Mouse (Mus musculus) C2C12 (cell line): ENCODE data around the gene Mphosph9. TPM values are rescaled to one million over a fixed set of nuclear protein-coding genes. Genes with fewer than 3 reads are reported as not detected.

ENCODE experiments used
- H3K27me3 ChIP-seq: one replicate; pipeline ENCODE4 v1.6.1; 2011; ENCODE audit not compliant: control insufficient read depth, insufficient read depth, insufficient read length
- H3K36me3 ChIP-seq: one replicate; pipeline ENCODE4 v1.6.1; 2011; ENCODE audit not compliant: control insufficient read depth, insufficient read depth
- H3K4me3 ChIP-seq: one replicate; pipeline ENCODE4 v1.5.1; 2011; ENCODE audit warnings: mild to moderate bottlenecking, control low read depth; ENCODE audit not compliant: poor library complexity, insufficient read depth, severe bottlenecking
- H3K79me2 ChIP-seq: one replicate; pipeline ENCODE4 v1.6.1; 2011; ENCODE audit not compliant: control insufficient read depth, insufficient read depth
- H3K79me3 ChIP-seq: one replicate; pipeline ENCODE4 v1.6.1; 2011; ENCODE audit warnings: low read depth, control low read depth
- H3ac ChIP-seq: one replicate; pipeline ENCODE3; 2011; ENCODE audit warnings: low read depth; ENCODE audit not compliant: control insufficient read depth, insufficient read length
- CEBPB ChIP-seq: IDR thresholded peaks from one replicate; pipeline ENCODE4 v1.6.1; 2011; ENCODE audit warnings: low read depth, mild to moderate bottlenecking, control low read depth, moderate library complexity
- CTCF ChIP-seq: IDR thresholded peaks from one replicate; pipeline ENCODE4 v1.5.1; 2011; ENCODE audit not compliant: control insufficient read depth, insufficient read depth, insufficient read length
- FOSL1 ChIP-seq: IDR thresholded peaks from one replicate; pipeline ENCODE4 v1.8.0; 2011; ENCODE audit warnings: mild to moderate bottlenecking, low read length; ENCODE audit not compliant: poor library complexity, insufficient read depth, severe bottlenecking
- MAX ChIP-seq: IDR thresholded peaks from one replicate; pipeline ENCODE4 v1.6.1; 2011; ENCODE audit warnings: mild to moderate bottlenecking, control low read depth
- MYOD1 ChIP-seq: IDR thresholded peaks from one replicate; pipeline ENCODE4 v1.6.1; 2011; ENCODE audit warnings: low read depth; ENCODE audit not compliant: control insufficient read depth, insufficient read length
- MYOG ChIP-seq: IDR thresholded peaks from one replicate; pipeline ENCODE4 v1.6.1; 2011; ENCODE audit not compliant: control insufficient read depth, insufficient read length; ENCODE audit errors: extremely low read depth
- USF1 ChIP-seq: IDR thresholded peaks from one replicate; pipeline ENCODE4 v1.6.1; 2011; ENCODE audit warnings: low read depth, mild to moderate bottlenecking, control low read depth, moderate library complexity
- polyA plus RNA-seq: library from polyadenylated mRNA; unstranded; fragments of >200 nt; fragmentation: generic; extraction: Trizol; gene quantifications from one replicate; pipeline ENCODE4 v1.2.1, GENCODE M21; 2012; ENCODE audit warnings: missing spikeins

Gene Mphosph9
- polyA plus RNA-seq, 1 experiment, result 3.1 TPM

DNA sequence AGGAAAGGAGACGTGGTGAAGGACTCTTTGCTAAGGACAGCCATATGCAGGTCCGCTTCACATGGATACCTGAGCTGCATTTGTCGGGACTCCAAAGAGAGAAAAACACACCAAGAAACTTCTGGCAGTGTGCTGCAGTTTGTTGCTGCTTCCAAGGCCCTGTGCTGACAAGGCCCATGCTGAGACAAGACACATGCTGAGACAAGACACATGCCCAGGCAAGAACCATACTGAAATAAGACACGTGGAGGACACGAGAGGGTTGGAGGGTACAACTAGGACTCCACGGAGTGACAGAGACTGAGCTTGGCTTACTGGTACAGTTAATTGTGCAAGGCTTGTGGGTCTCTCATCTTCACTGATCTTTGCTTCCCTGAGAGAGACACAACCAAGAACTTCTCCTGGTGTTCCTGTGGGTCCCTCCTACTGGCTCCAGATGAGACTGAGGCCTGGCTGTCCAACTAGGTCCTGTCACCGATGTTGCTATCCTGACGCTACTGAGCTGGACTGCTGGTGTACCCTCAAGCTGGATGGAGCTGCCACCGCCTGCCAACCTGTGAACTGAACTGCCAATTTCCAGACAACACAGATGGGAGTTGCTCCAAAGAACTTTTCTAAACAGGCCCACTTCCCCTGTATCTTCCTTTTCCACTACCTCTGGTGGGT, 84.4 kb downstream of the Mphosph9 start:
- no peaks in the 10 kb centered on the region for H3K79me2 ChIP-seq
- TF ChIP-seq MAX (no peak), FOSL1 (no peak), CEBPB (no peak), CTCF (no peak), MYOD1 (no peak), USF1 (no peak), MYOG (no peak)
- no peak overlapping the region for H3K4me3 ChIP-seq
- H3ac ChIP-seq, result no peak overlapping the region
- no peaks in the 10 kb centered on the region for H3K79me3 ChIP-seq
- H3K27me3 ChIP-seq, result no peaks in the 10 kb centered on the region
- H3K36me3 ChIP-seq, result peaks cover 4% of the 10 kb centered on the region

DNA sequence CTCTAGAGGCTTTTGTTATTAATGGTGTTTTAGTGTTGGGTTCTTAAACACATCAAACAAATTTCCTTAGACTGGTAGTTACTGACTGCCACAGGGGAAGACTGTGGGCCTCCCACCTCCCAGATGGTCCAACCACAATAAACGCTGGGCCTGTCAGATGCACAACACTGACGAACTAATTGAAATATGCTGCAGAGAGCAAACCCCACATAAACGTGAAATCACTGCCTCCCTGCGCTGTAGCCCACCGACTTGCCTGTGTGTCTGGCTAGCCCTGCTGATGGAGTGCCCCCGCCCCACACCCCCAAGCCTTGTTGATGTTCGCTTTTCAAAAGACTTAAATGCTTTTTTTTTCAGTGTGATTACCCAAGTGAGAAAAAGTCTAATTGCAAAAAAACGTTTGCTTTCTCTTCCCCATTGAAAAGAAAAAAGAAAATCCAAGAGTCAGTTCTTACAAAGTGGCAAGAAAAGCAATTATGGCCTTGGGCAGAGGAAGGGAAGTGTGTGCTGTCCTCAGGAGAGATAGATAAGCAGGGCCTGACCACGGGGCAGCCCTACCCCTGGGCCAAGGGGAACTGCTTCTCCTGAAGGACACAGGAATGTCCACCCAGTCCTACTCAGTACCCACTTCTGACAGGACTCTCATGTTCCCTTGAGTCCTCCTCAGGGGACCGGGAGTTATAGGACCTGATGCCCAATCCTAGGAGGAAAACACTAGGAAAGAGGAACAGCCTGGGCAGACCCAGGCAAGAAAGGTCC, 85.9 kb downstream of the Mphosph9 start:
- H3K4me3 ChIP-seq, result no peak overlapping the region
- H3ac ChIP-seq, result no peak overlapping the region
- no peaks in the 10 kb centered on the region for H3K79me3 ChIP-seq
- H3K27me3 ChIP-seq, result no peaks in the 10 kb centered on the region
- no peaks in the 10 kb centered on the region for H3K79me2 ChIP-seq
- TF ChIP-seq MYOG (no peak), CEBPB (no peak), MYOD1 (no peak), MAX (no peak), USF1 (no peak), CTCF (no peak), FOSL1 (no peak)
- peaks cover 4% of the 10 kb centered on the region for H3K36me3 ChIP-seq

GRCm38 (mm10) chr5:124240841-124241685, 86.7 kb downstream of the Mphosph9 start:
- Histone ChIP-seq H3K79me2 (no peaks in the 10 kb centered on the region), H3K4me3 (no peak overlapping the region), H3K36me3 (peaks cover 4% of the 10 kb centered on the region), H3ac (no peak overlapping the region), H3K79me3 (no peaks in the 10 kb centered on the region), H3K27me3 (no peaks in the 10 kb centered on the region)
- TF ChIP-seq USF1 (no peak), CTCF (no peak), FOSL1 (no peak), MYOD1 (no peak), CEBPB (no peak), MAX (no peak), MYOG (no peak)

- H3K27me3 ChIP-seq, result no peaks in the 10 kb centered on the region
- no peak overlapping the region for H3K4me3 ChIP-seq
- TF ChIP-seq FOSL1, result no peak
- TF ChIP-seq CEBPB, result no peak
- no peak for TF ChIP-seq MYOD1
- TF ChIP-seq MYOG, result no peak
- TF ChIP-seq CTCF, result no peak
- no peak for TF ChIP-seq MAX
- no peak for TF ChIP-seq USF1
- no peaks in the 10 kb centered on the region for H3K79me3 ChIP-seq
- H3ac ChIP-seq, result no peak overlapping the region
- H3K36me3 ChIP-seq, result no peaks in the 10 kb centered on the region
- no peaks in the 10 kb centered on the region for H3K79me2 ChIP-seq
Measured at GRCm38 (mm10) chr5:124236180-124236579, 91.6 kb downstream of the Mphosph9 start.

GRCm38 (mm10) chr5:124234778-124235177, 93.0 kb downstream of the Mphosph9 start:
- H3ac ChIP-seq, result no peak overlapping the region
- H3K79me3 ChIP-seq, result no peaks in the 10 kb centered on the region
- H3K36me3 ChIP-seq, result no peaks in the 10 kb centered on the region
- no peak for TF ChIP-seq MAX
- no peak for TF ChIP-seq MYOG
- no peak for TF ChIP-seq USF1
- TF ChIP-seq FOSL1, result no peak
- TF ChIP-seq CEBPB, result no peak
- H3K4me3 ChIP-seq, result no peak overlapping the region
- no peaks in the 10 kb centered on the region for H3K27me3 ChIP-seq
- no peaks in the 10 kb centered on the region for H3K79me2 ChIP-seq
